Mouse (Mus musculus) embryo, embryonic 10 days (tissue): ENCODE results near the gene Gtf2a1l.

ENCODE experiments used
- DNase-seq: peaks from one replicate; pipeline ENCODE4 v3.0.0-alpha.2; 2015; ENCODE audit warnings: low spot score

Gene Gtf2a1l

GRCm38 (mm10) chr17:88653375-88653769 is 15.1 kb upstream of the Gtf2a1l start:
- DNase-seq = no peak

GRCm38 (mm10) chr17:88658510-88658909 is 9.9 kb upstream of the Gtf2a1l start:
- no peak for DNase-seq

DNA sequence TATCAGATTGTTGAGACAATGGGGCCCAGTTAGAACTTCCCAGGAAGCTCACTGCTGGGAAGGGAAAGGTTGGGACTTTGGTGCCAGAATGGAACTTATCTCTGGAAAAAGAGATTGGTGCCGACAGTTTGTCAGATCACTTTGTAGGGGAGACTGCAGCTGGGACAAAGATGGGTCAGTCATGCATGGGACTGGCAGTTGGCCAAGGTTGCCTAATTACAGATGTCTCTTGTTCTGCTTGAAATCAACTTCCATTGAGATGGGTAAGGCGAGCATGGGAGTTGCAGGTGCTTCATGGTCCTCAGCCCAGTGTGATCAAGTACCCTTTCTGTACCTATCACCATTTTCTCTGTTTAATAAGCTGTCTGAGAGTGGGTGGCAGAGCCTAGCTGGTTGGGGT is 2.4 kb upstream of the Gtf2a1l start:
- DNase-seq = no peak

- no peak for DNase-seq
Measured at GRCm38 (mm10) chr17:88669921-88670320, 1.5 kb downstream of the Gtf2a1l start.

DNA sequence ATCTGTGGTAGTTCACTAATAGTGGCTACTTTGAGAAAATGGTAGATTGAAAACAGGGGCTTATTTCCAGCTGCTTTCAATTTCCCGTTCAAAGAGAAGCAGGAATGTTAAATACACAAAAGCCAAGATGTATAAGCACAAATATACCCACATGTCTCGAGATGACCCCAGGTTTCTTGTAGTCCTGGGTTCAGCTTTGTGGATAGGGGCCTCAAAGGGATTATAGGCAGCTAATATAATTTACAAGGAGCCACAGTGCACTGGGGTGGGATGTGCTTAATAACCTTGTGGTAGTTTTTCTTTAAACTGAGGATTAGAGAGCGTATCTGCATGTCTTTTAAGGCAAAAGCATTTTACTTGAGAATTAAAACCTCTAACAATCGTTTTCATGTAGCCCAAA is 2.3 kb downstream of the Gtf2a1l start:
- DNase-seq = no peak

GRCm38 (mm10) chr17:88675310-88676309 is 7.2 kb downstream of the Gtf2a1l start:
- no peak for DNase-seq

GRCm38 (mm10) chr17:88688226-88688625 is 19.8 kb downstream of the Gtf2a1l start:
- no peak for DNase-seq

DNA sequence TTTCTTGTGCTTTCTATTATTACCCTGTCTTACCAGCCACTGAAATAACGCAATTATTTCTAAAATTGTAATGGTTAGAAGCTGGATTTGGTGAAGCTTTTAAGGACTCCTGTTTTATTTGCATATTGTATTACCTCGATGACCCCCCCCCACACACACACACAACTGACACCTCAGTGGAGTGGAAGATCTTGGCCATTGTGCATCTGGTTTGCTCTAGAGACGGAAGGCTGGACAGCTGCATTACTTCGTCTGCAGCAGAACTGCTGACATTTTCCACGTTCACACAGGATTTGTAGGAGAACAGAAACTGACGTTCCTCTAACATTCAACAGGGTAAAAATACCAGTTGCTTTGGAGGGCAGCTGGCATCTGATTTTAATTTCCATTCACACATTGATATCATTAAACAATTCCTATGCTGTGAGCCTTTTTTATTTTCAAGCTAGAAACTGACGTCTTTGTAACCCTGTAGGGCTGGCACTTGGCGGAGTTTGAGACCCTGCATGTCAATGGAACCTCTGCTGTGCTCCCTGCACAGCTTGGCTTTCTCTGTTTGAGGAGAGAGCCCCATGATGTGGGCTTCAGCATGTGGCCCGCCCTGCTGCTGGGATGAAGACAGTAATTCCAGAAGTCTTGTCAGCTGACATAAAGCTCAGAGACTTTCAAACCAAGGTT is 28.3 kb downstream of the Gtf2a1l start:
- no peak for DNase-seq

DNA sequence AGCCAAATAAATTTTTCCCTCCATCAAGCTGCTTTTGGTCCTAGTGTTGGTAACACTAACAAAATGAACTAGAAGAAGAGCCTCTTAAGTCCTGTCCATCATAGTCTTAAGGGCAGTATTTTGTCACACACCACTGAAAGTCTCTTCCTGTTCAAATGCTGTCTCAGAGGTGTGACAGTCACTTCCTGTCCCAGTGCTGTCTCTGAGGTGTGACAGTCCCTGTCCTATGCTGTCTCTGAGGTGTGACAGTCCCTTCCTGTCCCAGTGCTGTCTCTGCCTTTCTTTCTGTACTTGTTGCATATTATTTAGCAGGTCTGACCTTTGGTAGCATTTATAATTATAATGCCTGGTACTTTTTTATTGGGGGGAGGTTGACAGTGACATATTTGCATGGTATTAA is 32.4 kb downstream of the Gtf2a1l start:
- DNase-seq = no peak

DNA sequence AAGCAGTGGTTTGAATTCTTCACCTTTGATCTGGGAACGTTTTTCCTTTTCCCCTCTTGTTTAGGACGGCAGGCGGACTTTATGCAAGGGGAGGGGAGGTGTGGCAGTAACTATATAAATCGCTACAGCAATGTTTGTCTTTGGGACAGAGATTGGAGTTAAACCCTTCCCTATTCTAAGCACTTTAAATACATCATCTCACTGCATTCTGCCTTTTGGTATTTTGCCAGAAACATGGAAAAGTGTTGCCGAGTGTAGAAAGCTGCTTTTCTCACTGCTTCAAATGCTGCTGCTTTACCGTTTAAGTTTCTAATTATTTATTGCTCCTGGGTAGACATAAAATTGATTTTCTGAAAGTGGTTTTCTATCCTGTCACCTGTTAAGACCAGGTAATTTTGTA is 33.9 kb downstream of the Gtf2a1l start:
- no peak for DNase-seq

DNA sequence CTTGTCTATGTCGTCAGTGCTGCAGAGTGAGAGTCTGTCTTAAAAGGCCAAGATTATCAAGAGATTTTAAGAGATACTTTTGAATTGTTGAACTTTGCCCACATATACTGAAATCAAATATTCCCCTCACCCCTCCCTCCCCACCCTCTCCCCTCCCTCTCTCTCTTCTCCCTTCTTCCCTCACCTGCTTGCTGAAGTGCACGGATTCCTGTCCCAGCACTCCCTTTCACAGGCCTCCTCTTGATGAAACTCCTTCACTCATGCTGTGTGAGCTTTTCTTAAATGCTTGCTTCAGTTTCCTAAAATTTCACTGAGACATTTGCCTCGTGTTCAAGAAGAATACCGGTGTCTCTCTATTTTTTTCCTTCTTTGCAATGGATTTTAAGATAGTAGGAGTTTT is 34.7 kb downstream of the Gtf2a1l start:
- DNase-seq = no peak

- peak; percentile 15 for DNase-seq
Measured at GRCm38 (mm10) chr17:88706231-88706649, 37.8 kb downstream of the Gtf2a1l start.

GRCm38 (mm10) chr17:88749646-88750045 is 81.2 kb downstream of the Gtf2a1l start:
- DNase-seq = no peak

- DNase-seq = peak; percentile 66
Measured at GRCm38 (mm10) chr17:88752827-88753471, 84.5 kb downstream of the Gtf2a1l start.

DNA sequence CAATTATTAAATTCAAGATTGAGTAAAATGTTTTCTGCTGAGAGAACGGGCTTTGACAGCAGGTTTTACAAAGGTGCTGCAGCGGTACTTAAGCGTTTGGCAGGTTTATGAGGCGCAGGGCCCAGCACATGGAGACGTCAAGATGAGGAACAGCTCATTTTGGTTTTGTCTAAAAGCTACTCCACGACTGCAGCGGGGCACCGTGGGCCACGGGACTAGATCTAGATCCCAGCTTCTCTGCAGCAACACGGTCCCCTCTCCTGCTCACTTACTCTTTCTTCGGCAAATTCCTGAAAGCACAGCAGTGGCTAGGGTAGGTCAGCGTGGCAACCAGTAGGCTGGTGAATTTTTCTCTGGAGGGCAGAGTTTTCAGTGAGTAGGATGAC is 85.0 kb downstream of the Gtf2a1l start:
- DNase-seq = no peak

DNA sequence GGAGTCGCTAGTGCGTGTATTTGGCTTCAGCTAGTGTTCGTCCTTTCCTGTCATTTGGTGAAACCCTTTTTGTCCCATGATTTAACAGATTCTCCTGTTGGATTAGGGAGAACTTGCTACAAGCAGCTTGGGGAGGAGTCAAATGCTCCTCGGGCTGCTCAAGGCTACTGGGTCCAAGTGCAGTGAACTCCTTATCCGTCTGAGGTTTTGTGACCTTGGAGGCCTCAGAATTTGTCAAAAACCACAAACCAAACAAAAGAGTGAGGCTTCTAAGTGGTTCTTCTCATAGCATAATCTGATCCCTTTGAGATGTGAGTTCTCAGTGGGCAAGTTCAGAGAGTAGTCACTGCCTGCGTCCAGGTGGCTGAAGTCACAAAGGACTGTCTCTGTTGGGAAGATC is 87.3 kb downstream of the Gtf2a1l start:
- no peak for DNase-seq

- no peak for DNase-seq
Measured at GRCm38 (mm10) chr17:88758003-88758437, 89.6 kb downstream of the Gtf2a1l start.

GRCm38 (mm10) chr17:88763396-88764135 is 95.1 kb downstream of the Gtf2a1l start:
- DNase-seq = peak; percentile 34

DNA sequence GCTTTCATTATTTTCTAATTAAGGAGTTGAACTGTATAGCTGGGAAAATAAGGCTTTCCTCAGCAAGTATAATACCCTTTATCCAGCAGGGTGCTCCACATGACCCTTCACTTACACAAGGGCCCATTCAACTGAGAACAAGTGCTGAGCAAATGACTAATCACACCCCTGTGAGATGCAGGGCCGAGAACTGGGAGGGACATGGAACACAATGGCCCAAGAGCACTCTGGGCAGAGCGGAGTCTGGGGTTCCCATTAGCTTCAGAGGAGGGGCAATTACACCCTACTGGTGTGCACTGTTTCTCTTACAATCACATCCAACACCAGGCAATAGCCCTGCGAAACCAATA is 95.7 kb downstream of the Gtf2a1l start:
- peak; percentile 73 for DNase-seq
